Mouse (Mus musculus): ENCODE measurements around the gene Filip1.

DNA sequence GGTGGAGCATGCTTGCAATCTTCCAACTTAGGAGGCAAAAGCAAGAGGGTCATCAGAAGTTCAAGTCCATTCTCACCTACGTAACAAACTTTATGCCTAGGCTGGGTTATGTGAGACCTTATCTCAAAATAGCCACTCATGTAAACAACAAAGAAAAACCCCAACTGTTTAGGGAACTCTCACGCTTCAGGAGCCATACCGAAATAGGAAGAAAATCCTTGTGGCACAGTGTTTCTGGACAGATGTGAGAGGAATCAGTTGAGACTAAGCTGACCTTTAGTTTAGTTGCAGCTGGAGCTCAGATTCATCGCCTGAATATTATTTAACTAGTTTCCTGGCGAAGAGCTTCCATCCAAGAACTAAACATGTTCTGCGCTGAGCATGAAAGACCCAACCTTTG, 170.0 kb downstream of the Filip1 start:
- TF ChIP-seq POLR2A (IDR thresholded peaks at IDR 0.05; ENCODE audit: low read depth, low read length) (no peak), CTCF (IDR thresholded peaks at IDR 0.05; ENCODE audit: extremely low read depth, insufficient read length, insufficient replicate concordance, low read depth, low read length) (no peak)
